ENCODE assay signal across 10 mouse cellular contexts in the genomic region with DNA sequence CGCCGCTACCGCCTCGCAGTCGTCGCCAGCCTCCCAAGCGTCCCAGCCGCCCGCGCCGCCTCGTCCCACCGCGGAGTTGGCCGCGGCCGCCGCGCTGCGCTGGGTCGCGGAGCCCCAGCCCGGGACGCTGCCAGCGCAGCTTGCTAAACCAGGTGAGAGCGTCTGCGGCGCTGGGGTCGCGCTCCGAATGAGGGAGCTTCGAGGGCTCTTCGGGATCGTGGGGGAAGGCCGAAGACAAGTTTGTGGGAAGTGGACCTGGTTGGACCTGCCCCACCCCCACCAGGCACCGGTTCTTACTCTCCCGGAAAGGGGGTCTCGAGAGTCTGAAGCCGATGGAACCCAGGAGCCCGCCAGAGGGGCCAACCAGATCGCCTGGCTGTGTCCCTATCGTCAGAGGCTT. TPM values are rescaled to one million over a fixed set of nuclear protein-coding genes. Genes with fewer than 3 reads are reported as not detected.
DNase-seq lines count a peak whose midpoint lies in the region; ATAC-seq and TF ChIP-seq lines count a peak whose summit lies in the region.
"Had no signal": no experiment of that assay in that cellular context is flagged by ENCODE, and none has a peak within 500 bp of the region (broad histone marks: within the 10 kb centered on the region; RNA-seq: fewer than 3 reads in every experiment).

No protein-coding gene starts in this region.

- TF ChIP-seq POLR2A in ES-Bruce4 (IDR thresholded peaks at IDR 0.05; ENCODE audit: insufficient read depth, low read length) = no peak

- DNase-seq in gastrocnemius, adult 2 months = no peak
- DNase-seq in gastrocnemius, postnatal 36 days = no peak
- DNase-seq in hindbrain, embryonic 11.5 days (ENCODE audit: low spot score) = peak; percentile 67
- peak; percentile 96 for DNase-seq in midbrain, embryonic 11.5 days (ENCODE audit: low spot score, missing footprints)
- DNase-seq in right cerebral cortex, postnatal 4 days = no peak

- no peak for TF ChIP-seq CTCF in gastrocnemius, adult 2 months (IDR thresholded peaks at IDR 0.05)
- TF ChIP-seq CTCF in ES-Bruce4 (IDR thresholded peaks at IDR 0.05; ENCODE audit: low read depth, low read length) = no peak

- H3K36me3 ChIP-seq in ES-Bruce4 (ENCODE audit: control insufficient read depth, insufficient read depth, low read length, poor library complexity, severe bottlenecking) = no peaks in the 10 kb centered on the region
- H3K36me3 ChIP-seq in hindbrain, embryonic 11.5 days (ENCODE audit: control insufficient read depth, insufficient read depth, low read length) = no peaks in the 10 kb centered on the region
- no peaks in the 10 kb centered on the region for H3K36me3 ChIP-seq in midbrain, embryonic 11.5 days (ENCODE audit: control insufficient read depth, insufficient read depth, low read length)

- peak; percentile 55 for ATAC-seq in hindbrain, embryonic 11.5 days (ENCODE audit: low FRiP score)
- 0 out of 2 replicates have a peak, but pooled peaks have one; percentile 43 for ATAC-seq in midbrain, embryonic 11.5 days (ENCODE audit: low FRiP score)
- ATAC-seq in activated CD4-positive, CD25-positive, alpha-beta regulatory T cell, adult 4 months = no peak
- no peak for ATAC-seq in erythroblast, adult 5-6 weeks (replicated peaks; ENCODE audit: low FRiP score, poor library complexity, severe bottlenecking)

- WGBS in hindbrain, embryonic 11.5 days = 0% methylated on average over 32 of the region's 42 CpGs
- under 1% methylated on average over 42 of the region's 42 CpGs for WGBS in midbrain, embryonic 11.5 days

- no peak overlapping the region for H3K27ac ChIP-seq in gastrocnemius, adult 2 months
- H3K27ac ChIP-seq in ES-Bruce4 (ENCODE audit: insufficient read depth, low read length) = no peak overlapping the region
- no peak overlapping the region for H3K27ac ChIP-seq in hindbrain, embryonic 11.5 days (ENCODE audit: low read depth, low read length)
- no peak overlapping the region for H3K27ac ChIP-seq in midbrain, embryonic 11.5 days (ENCODE audit: low read depth, low read length)
- H3K27ac ChIP-seq: macrophage had no signal

- H3K9ac ChIP-seq in ES-Bruce4 (ENCODE audit: low read depth, poor library complexity, severe bottlenecking) = peak overlapping the region; percentile 81
- no peak overlapping the region for H3K9ac ChIP-seq in hindbrain, embryonic 11.5 days (ENCODE audit: low read depth, low read length)
- H3K9ac ChIP-seq in midbrain, embryonic 11.5 days (ENCODE audit: low read length) = peak overlapping the region; percentile 48

- H3K4me2 ChIP-seq in hindbrain, embryonic 11.5 days (replicated peaks; ENCODE audit: low read depth, low read length) = peak overlapping the region; percentile 61
- peak overlapping the region; percentile 64 for H3K4me2 ChIP-seq in midbrain, embryonic 11.5 days

- intact Hi-C loops in gastrocnemius, adult 2 months (cut with DNase I) = no loop called here
- intact Hi-C loops in gastrocnemius, postnatal 36 days (cut with DNase I) = no loop called here

- no peaks in the 10 kb centered on the region for H3K9me3 ChIP-seq in ES-Bruce4 (replicated peaks; ENCODE audit: control insufficient read depth, insufficient read depth, low read length, poor library complexity, severe bottlenecking)
- no peaks in the 10 kb centered on the region for H3K9me3 ChIP-seq in hindbrain, embryonic 11.5 days (ENCODE audit: control insufficient read depth, low read length)
- H3K9me3 ChIP-seq in midbrain, embryonic 11.5 days (ENCODE audit: control insufficient read depth, low read length) = no peaks in the 10 kb centered on the region

- H3K4me1 ChIP-seq in ES-Bruce4 (ENCODE audit: control insufficient read depth, insufficient read depth, low read length) = no peaks in the 10 kb centered on the region
- H3K4me1 ChIP-seq in hindbrain, embryonic 11.5 days (replicated peaks; ENCODE audit: control insufficient read depth, insufficient read depth, low read length) = peaks cover 12% of the 10 kb centered on the region
- H3K4me1 ChIP-seq in midbrain, embryonic 11.5 days (ENCODE audit: control insufficient read depth, insufficient read depth, low read length) = peaks cover 24% of the 10 kb centered on the region

- peaks cover 32% of the 10 kb centered on the region for H3K27me3 ChIP-seq in ES-Bruce4 (ENCODE audit: control insufficient read depth, insufficient read depth, low read length, poor library complexity, severe bottlenecking)
- H3K27me3 ChIP-seq in hindbrain, embryonic 11.5 days (ENCODE audit: control insufficient read depth, insufficient read depth, low read length) = peaks cover 94% of the 10 kb centered on the region
- peaks cover 98% of the 10 kb centered on the region for H3K27me3 ChIP-seq in midbrain, embryonic 11.5 days (ENCODE audit: control insufficient read depth, insufficient read depth, low read length)

- TF ChIP-seq EP300 in ES-Bruce4 (IDR thresholded peaks at IDR 0.05; ENCODE audit: insufficient read depth, low read depth, low read length) = no peak

- peak overlapping the region; percentile 69 for H3K4me3 ChIP-seq in gastrocnemius, adult 2 months
- peak overlapping the region; percentile 71 for H3K4me3 ChIP-seq in ES-Bruce4 (ENCODE audit: low read depth, low read length)
- H3K4me3 ChIP-seq in hindbrain, embryonic 11.5 days (ENCODE audit: low read depth, low read length) = peak overlapping the region; percentile 31
- peak overlapping the region; percentile 36 for H3K4me3 ChIP-seq in midbrain, embryonic 11.5 days (ENCODE audit: low read depth, low read length)

RNA-seq across cellular contexts. Expression of gene Dmrt3, which starts 1.0 kb away (rescaled TPM):
- total RNA-seq in gastrocnemius, adult 2 months (2021) = not detected
- total RNA-seq in gastrocnemius, postnatal 36 days (2021) = not detected
- 0.84 and 1.4 TPM in 2 replicates for polyA plus RNA-seq in ES-Bruce4 (2011; ENCODE audit: insufficient read depth, insufficient read length, low read depth, missing spikeins)
- 0.67 and 1.2 TPM in 2 replicates for polyA plus RNA-seq in hindbrain, embryonic 11.5 days (2014; fragmentation: Nextera tagmentation; extraction: Ambion mirVana)
- 0.43 and 1.3 TPM in 2 replicates for polyA plus RNA-seq in midbrain, embryonic 11.5 days (2014; fragmentation: Nextera tagmentation; extraction: Ambion mirVana)
- not detected for polyA plus RNA-seq in activated CD4-positive, CD25-positive, alpha-beta regulatory T cell, adult 4 months (2017; shearing (Covaris generic))
- not detected in 2 replicates for total RNA-seq in erythroblast, adult 5-6 weeks (2015; ENCODE audit: low replicate concordance)
- total RNA-seq in erythroblast, adult 5-6 weeks (2017; ENCODE audit: low replicate concordance) = not detected in 2 replicates
- total RNA-seq: gastrocnemius, adult 8-10 months had no signal
- polyA plus RNA-seq: macrophage had no signal

Comparison
In these comparisons a context has a peak if more than half of its experiments do, and no peak if none do; other contexts are left out.
1. DNase-seq: peak in hindbrain, embryonic 11.5 days (single experiment) and midbrain, embryonic 11.5 days (single experiment); none in gastrocnemius, adult 2 months (single experiment), gastrocnemius, postnatal 36 days (0 of 2) and right cerebral cortex, postnatal 4 days (single experiment).
2. ATAC-seq: peak in hindbrain, embryonic 11.5 days (single experiment) and midbrain, embryonic 11.5 days (single experiment); none in activated CD4-positive, CD25-positive, alpha-beta regulatory T cell, adult 4 months (single experiment) and erythroblast, adult 5-6 weeks (single experiment).
3. Peak in every context shown above with its lines, with median percentiles within 50 percentile points of each other: H3K4me3 ChIP-seq.